Mouse (Mus musculus): ENCODE measurements around the gene Miga2. TPM values are rescaled to one million over a fixed set of nuclear protein-coding genes. Genes with fewer than 3 reads are reported as not detected.

Gene Miga2
- polyA plus RNA-seq, 1 experiment from 2014 or later, result 16.8 TPM

GRCm38 (mm10) chr2:30402843-30403242 lies 38.8 kb downstream of the Miga2 start:
- Histone ChIP-seq H3K9ac (ENCODE audit: low read length) (no peak overlapping the region), H3K27ac (replicated peaks) (no peak overlapping the region), H3K27me3 (ENCODE audit: control insufficient read depth, insufficient read depth, low read length) (no peaks in the 10 kb centered on the region), H3K36me3 (ENCODE audit: control insufficient read depth, insufficient read depth, low read length) (peaks cover 17% of the 10 kb centered on the region), H3K4me1 (replicated peaks; ENCODE audit: control insufficient read depth, insufficient read depth) (no peaks in the 10 kb centered on the region), H3K4me3 (ENCODE audit: low read depth, low read length) (no peak overlapping the region), H3K9me3 (ENCODE audit: control insufficient read depth, low read length) (no peaks in the 10 kb centered on the region), H3K4me2 (replicated peaks; ENCODE audit: low read depth) (no peak overlapping the region)
- DNase-seq (ENCODE audit: low spot score) (no peak), ATAC-seq (ENCODE audit: low FRiP score, low TSS enrichment) (no peak)
- TF ChIP-seq EP300 (optimal IDR thresholded peaks at IDR 0.05) (no peak), CTCF (IDR thresholded peaks at IDR 0.05; ENCODE audit: low read depth) (no peak)
- WGBS, result 73% methylated on average over 2 of the region's 2 CpGs

GRCm38 (mm10) chr2:30403870-30404269 lies 39.8 kb downstream of the Miga2 start:
- no peak for ATAC-seq (ENCODE audit: low FRiP score, low TSS enrichment)
- WGBS, result 75% methylated on average over 1 of the region's 1 CpGs
- DNase-seq (ENCODE audit: low spot score), result no peak
- no peak overlapping the region for H3K27ac ChIP-seq (replicated peaks)
- no peaks in the 10 kb centered on the region for H3K4me1 ChIP-seq (replicated peaks; ENCODE audit: control insufficient read depth, insufficient read depth)
- H3K9ac ChIP-seq (ENCODE audit: low read length), result no peak overlapping the region
- TF ChIP-seq CTCF (IDR thresholded peaks at IDR 0.05; ENCODE audit: low read depth) (no peak), EP300 (optimal IDR thresholded peaks at IDR 0.05) (no peak)
- H3K36me3 ChIP-seq (ENCODE audit: control insufficient read depth, insufficient read depth, low read length), result peaks cover 13% of the 10 kb centered on the region
- no peak overlapping the region for H3K4me3 ChIP-seq (ENCODE audit: low read depth, low read length)
- no peaks in the 10 kb centered on the region for H3K27me3 ChIP-seq (ENCODE audit: control insufficient read depth, insufficient read depth, low read length)
- no peaks in the 10 kb centered on the region for H3K9me3 ChIP-seq (ENCODE audit: control insufficient read depth, low read length)
- H3K4me2 ChIP-seq (replicated peaks; ENCODE audit: low read depth), result no peak overlapping the region

- Histone ChIP-seq H3K36me3 (ENCODE audit: control insufficient read depth, insufficient read depth, low read length) (peaks cover 9% of the 10 kb centered on the region), H3K4me1 (replicated peaks; ENCODE audit: control insufficient read depth, insufficient read depth) (no peaks in the 10 kb centered on the region), H3K4me3 (ENCODE audit: low read depth, low read length) (no peak overlapping the region), H3K27me3 (ENCODE audit: control insufficient read depth, insufficient read depth, low read length) (no peaks in the 10 kb centered on the region), H3K4me2 (replicated peaks; ENCODE audit: low read depth) (no peak overlapping the region), H3K9ac (ENCODE audit: low read length) (no peak overlapping the region), H3K9me3 (ENCODE audit: control insufficient read depth, low read length) (no peaks in the 10 kb centered on the region), H3K27ac (replicated peaks) (no peak overlapping the region)
- WGBS, result 86% methylated on average over 2 of the region's 2 CpGs
- ATAC-seq (ENCODE audit: low FRiP score, low TSS enrichment), result no peak
- no peak for TF ChIP-seq EP300 (optimal IDR thresholded peaks at IDR 0.05)
- no peak for TF ChIP-seq CTCF (IDR thresholded peaks at IDR 0.05; ENCODE audit: low read depth)
- no peak for DNase-seq (ENCODE audit: low spot score)
Observed at GRCm38 (mm10) chr2:30407221-30407620, 43.2 kb downstream of the Miga2 start.

GRCm38 (mm10) chr2:30407778-30408177 lies 43.7 kb downstream of the Miga2 start:
- TF ChIP-seq EP300 (optimal IDR thresholded peaks at IDR 0.05), result no peak
- no peak for TF ChIP-seq CTCF (IDR thresholded peaks at IDR 0.05; ENCODE audit: low read depth)
- Histone ChIP-seq H3K4me2 (replicated peaks; ENCODE audit: low read depth) (no peak overlapping the region), H3K9me3 (ENCODE audit: control insufficient read depth, low read length) (no peaks in the 10 kb centered on the region), H3K27me3 (ENCODE audit: control insufficient read depth, insufficient read depth, low read length) (no peaks in the 10 kb centered on the region), H3K4me3 (ENCODE audit: low read depth, low read length) (no peak overlapping the region), H3K27ac (replicated peaks) (no peak overlapping the region), H3K36me3 (ENCODE audit: control insufficient read depth, insufficient read depth, low read length) (peaks cover 9% of the 10 kb centered on the region), H3K9ac (ENCODE audit: low read length) (no peak overlapping the region), H3K4me1 (replicated peaks; ENCODE audit: control insufficient read depth, insufficient read depth) (no peaks in the 10 kb centered on the region)
- ATAC-seq (ENCODE audit: low FRiP score, low TSS enrichment) (no peak), DNase-seq (ENCODE audit: low spot score) (no peak)
- 91% methylated on average over 10 of the region's 10 CpGs for WGBS

GRCm38 (mm10) chr2:30408452-30409100 lies 44.5 kb downstream of the Miga2 start:
- Histone ChIP-seq H3K36me3 (ENCODE audit: control insufficient read depth, insufficient read depth, low read length) (peaks cover 6% of the 10 kb centered on the region; the same call in 1 of the 2 replicates), H3K4me1 (replicated peaks; ENCODE audit: control insufficient read depth, insufficient read depth) (no peaks in the 10 kb centered on the region), H3K27ac (replicated peaks) (no peak overlapping the region), H3K9ac (ENCODE audit: low read length) (no peak overlapping the region), H3K9me3 (ENCODE audit: control insufficient read depth, low read length) (no peaks in the 10 kb centered on the region), H3K4me3 (ENCODE audit: low read depth, low read length) (no peak overlapping the region), H3K4me2 (replicated peaks; ENCODE audit: low read depth) (no peak overlapping the region), H3K27me3 (ENCODE audit: control insufficient read depth, insufficient read depth, low read length) (no peaks in the 10 kb centered on the region)
- WGBS, result 79% methylated on average over 8 of the region's 8 CpGs
- no peak for DNase-seq (ENCODE audit: low spot score)
- ATAC-seq (ENCODE audit: low FRiP score, low TSS enrichment), result no peak
- no peak for TF ChIP-seq CTCF (IDR thresholded peaks at IDR 0.05; ENCODE audit: low read depth)
- TF ChIP-seq EP300 (optimal IDR thresholded peaks at IDR 0.05), result no peak

- no peak overlapping the region for H3K27ac ChIP-seq (replicated peaks)
- no peaks in the 10 kb centered on the region for H3K27me3 ChIP-seq (ENCODE audit: control insufficient read depth, insufficient read depth, low read length)
- H3K9me3 ChIP-seq (ENCODE audit: control insufficient read depth, low read length), result no peaks in the 10 kb centered on the region
- 74% methylated on average over 5 of the region's 5 CpGs for WGBS
- H3K9ac ChIP-seq (ENCODE audit: low read length), result no peak overlapping the region
- no peak overlapping the region for H3K4me2 ChIP-seq (replicated peaks; ENCODE audit: low read depth)
- no peaks in the 10 kb centered on the region for H3K4me1 ChIP-seq (replicated peaks; ENCODE audit: control insufficient read depth, insufficient read depth)
- ATAC-seq (ENCODE audit: low FRiP score, low TSS enrichment) (peak; percentile 50), DNase-seq (ENCODE audit: low spot score) (no peak)
- H3K36me3 ChIP-seq (ENCODE audit: control insufficient read depth, insufficient read depth, low read length), result peaks cover 6% of the 10 kb centered on the region; the same call in 1 of the 2 replicates
- TF ChIP-seq EP300 (optimal IDR thresholded peaks at IDR 0.05), result no peak
- H3K4me3 ChIP-seq (ENCODE audit: low read depth, low read length), result no peak overlapping the region
Observed at GRCm38 (mm10) chr2:30409454-30410176, 45.6 kb downstream of the Miga2 start.

Data from stomach, postnatal 0 days (tissue).